Mouse (Mus musculus) thymus, postnatal 4 days (tissue): ENCODE results near the gene Cby1.

ENCODE experiments used
- DNase-seq: peaks from one replicate; pipeline ENCODE4 v3.0.0; 2021

The Cby1 gene

DNA sequence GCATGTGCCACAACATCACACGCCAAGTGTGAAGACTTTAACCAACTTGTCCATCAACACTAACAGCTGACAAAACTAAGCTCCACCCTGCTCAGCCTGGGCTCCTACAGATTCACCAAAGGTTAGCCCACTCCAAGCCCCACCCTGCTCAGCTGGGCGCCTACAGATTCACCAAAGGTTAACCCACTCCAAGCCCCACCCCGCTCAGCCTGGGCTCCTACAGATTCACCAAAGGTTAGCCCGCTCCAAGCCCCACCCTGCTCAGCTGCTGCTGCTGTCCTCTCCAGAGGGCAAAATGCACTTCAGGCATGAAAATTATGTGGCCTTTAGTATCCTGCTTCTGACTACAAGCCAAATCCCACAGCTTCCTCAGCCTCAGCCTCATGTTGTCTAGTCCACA lies 23.0 kb downstream of the Cby1 start:
- DNase-seq = no peak

- DNase-seq = no peak
These were observed 24.1 kb downstream of the Cby1 start for GRCm38 (mm10) chr15:79683146-79683545.

DNA sequence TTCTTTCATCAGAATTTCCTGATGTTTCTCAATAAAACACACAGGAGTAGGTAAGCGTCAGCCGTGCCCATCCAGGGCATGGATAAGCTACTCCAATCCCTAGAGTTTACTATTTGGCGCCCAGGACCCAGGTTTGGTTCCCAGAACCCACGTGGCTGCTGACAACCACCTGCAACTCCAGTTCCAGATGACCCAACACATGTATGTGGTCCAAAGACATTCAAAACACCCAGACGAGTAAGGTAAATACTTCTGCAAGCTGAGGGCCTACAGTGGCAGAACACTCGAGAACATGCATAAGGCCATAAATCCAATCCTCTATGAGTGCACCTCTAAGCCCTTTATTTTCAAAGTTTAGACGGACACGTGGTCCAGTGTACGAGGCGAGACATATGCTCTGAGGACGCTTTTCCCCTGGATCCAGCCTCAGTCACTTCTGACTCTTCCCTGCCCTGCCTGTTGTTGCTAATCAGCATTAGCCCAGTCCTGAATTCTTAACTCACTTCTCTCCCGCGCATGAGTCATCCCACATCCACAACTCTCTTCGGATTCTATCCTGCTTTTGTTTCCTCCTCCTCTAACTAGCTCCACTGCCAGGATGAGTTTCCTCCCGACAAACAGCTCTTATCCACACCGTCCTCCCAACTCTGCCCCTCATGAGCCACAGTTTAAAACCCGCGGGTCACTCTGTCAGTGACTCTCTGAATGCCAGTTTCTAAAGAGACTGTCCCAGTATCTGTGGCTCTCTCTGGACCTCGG lies 24.9 kb downstream of the Cby1 start:
- DNase-seq = no peak

- no peak for DNase-seq
These were observed 25.6 kb downstream of the Cby1 start for GRCm38 (mm10) chr15:79684616-79685015.

DNA sequence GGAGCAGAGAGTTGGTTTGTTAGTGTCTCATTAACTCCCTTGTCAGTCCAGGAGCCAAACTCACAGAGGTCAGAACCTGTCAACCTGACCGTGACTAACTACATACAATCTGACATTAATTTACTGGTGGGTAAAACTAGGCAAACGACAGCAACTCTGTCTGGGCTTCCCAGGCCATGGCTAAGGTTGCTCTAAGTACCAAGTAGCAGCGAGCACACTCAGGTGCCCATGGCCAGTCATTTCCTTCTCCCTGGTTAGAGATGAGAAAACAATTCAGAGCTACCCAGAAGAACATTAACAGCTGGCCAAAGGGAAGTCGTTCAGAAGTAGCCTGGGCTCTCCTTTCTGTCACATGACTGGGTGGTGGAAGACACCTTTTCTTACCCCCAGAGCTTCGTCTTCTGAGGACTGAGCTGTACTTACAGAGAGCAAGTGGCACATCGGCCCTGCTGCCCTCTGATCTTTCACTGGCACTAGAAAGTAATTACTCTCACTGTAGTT lies 26.2 kb downstream of the Cby1 start:
- DNase-seq = no peak

DNA sequence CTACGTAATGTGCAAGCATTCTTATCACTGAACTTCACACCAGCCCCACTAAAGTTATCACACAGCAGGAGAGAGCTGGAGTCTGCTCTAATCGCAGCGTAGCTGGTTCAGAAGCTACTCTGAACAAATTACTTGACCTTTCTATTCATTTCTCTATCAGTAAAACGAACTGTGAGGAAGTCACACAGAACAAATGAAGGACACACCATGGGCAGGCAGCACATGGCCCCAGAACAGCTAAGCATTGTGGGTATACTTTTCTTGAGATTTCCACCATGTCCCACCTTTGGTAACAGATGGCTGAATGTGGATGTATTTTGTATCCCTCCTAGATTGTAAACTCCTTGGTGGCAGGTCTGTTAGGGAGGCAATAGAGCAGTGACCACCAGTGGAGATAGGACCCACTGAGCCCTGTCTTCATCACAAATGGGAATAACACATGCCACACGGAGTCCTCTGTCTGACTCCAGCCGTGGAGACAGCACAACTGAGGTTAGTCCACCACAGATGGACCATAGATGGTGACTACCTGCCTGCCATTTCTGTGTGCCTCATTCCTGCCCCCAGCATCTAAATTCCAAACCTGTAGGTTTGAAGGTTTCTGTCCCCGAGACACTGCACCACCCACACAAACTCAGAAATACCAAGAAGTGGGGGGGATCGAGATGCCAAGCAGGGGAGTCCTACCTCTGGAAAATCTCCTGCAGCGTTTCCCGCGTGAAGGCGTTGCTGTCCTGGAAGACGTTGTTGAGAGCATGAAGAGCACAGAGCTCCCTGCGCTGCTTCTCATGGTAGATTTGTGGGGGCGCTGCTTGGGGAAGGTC lies 27.3 kb downstream of the Cby1 start:
- no peak for DNase-seq

GRCm38 (mm10) chr15:79687175-79687574 lies 28.2 kb downstream of the Cby1 start:
- DNase-seq = no peak

GRCm38 (mm10) chr15:79687646-79688267 lies 28.8 kb downstream of the Cby1 start, which contains the start of gene Josd1:
Gene Josd1, minus strand, starts transcription at chr15:79687919.
- peak; percentile 98 for DNase-seq

DNA sequence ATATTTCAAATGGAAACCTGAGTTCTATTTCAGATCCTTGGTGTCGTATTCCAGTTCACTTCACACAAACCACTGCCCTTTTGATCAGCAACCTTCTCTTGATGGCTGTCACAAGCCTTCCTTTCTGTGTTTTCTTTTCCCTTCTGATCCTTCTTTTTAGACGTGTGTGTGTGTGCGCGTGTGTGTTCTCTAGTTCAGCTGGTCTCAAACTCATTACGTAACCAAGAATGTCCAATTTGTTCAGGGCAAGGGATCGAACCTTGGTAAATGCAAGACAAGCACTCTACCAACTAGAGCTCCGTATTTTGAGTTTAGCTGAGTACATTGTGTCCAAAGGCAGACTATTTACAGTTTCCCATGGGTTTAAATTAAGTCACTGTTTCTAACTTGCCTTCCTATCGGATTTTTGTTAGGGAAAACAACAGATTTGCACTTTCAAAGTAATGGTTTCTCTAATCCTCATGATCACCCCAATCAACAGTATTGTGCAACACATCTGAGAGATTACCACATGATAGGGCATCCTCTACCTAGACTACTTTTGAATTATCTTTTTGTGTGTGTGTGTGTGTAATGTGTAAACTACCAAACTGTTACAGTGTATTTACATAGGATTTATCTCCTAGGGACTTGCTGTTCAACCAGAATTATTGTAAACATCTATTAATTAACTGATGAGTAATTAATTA lies 29.4 kb downstream of the Cby1 start:
- DNase-seq = no peak

GRCm38 (mm10) chr15:79689662-79690425 lies 30.8 kb downstream of the Cby1 start:
- DNase-seq = no peak

DNA sequence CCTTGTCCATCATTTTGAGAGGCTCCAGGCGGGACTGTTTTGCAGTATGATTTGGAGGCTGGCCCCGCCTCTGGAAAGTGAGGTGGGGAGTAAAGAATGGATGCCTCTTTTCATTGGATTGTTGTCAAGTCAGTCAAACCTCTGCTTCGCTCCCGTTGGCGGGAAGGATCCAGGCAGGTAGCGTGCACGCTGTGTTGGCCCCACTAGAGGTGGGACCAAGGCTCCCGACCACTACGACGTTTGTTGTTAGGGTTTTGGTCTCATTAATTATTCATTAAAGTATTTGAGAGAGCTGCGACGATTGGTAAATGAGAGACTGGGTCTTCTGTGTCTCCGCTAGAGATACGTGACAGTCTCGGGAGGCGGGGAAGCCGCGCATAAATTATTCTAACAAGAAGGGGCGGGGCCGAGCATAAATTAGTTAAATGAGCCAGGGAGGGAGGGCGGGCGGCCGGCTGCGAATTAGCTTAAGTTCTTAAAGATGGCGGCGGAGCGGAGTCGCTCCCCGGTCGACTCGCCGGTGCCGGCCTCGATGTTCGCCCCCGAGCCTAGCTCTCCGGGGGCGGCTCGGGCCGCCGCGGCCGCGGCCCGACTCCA lies 31.5 kb downstream of the Cby1 start, which contains the start of gene Gtpbp1:
Gene Gtpbp1 (plus strand): TSS at position 420 of the 597 bp plus-strand sequence.
- peak; percentile 91 for DNase-seq

GRCm38 (mm10) chr15:79691023-79691508 lies 32.1 kb downstream of the Cby1 start:
- no peak for DNase-seq

DNA sequence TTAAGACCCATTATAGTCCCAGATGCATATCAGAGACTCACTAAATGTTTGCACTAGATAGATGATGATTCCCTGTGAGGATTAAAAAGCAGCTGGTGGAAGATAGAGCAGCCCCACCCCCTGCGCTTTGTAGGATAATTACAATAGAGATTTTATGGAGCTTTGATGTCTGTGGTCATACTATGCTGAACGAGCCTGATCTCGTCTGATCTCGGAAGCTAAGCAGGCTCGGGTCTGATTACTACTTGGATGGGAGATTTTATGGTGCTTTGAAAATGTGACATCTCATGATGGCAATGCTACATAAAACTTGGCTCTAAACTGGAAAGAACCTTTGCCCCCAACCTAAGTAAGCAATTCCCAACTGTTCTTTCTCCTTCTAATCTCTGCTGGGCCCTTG lies 33.3 kb downstream of the Cby1 start:
- no peak for DNase-seq

GRCm38 (mm10) chr15:79693740-79694139 lies 34.7 kb downstream of the Cby1 start:
- DNase-seq = peak; percentile 68

GRCm38 (mm10) chr15:79694512-79694911 lies 35.5 kb downstream of the Cby1 start:
- no peak for DNase-seq

GRCm38 (mm10) chr15:79695516-79695915 lies 36.5 kb downstream of the Cby1 start:
- DNase-seq = no peak

GRCm38 (mm10) chr15:79696508-79696907 lies 37.5 kb downstream of the Cby1 start:
- DNase-seq = no peak

GRCm38 (mm10) chr15:79697011-79697410 lies 38.0 kb downstream of the Cby1 start:
- no peak for DNase-seq

DNA sequence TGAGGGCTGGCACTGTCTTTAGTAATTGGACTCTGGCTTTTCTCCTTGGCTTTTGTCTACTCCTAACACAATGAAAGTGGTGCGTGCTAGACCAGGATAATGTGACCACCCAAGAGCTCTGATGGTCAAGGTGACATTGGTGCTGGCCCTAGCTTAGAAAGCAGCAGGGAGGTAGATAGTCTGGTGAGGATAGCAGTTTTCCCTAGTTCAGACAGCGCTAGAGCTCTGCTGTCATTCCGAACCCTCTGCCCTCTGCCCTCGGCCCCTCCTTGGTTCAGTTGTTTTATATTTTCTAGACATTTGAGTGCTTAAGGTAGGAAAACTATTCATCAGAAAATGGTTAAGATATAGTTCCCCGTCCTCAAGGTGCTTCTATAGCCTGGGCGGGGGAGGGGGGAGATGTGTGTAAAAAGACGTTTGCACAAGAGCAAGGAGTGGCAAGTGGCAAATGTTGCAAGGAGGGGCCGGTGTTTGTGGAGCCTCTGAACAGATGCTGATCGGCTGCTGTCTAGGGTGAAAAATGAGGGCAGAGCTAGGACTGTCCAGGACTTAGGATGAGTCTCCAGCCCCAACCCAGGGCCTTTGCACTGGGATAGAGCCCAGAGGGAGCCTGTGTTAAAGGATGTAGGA lies 38.7 kb downstream of the Cby1 start:
- DNase-seq = no peak

GRCm38 (mm10) chr15:79706603-79707214 lies 47.7 kb downstream of the Cby1 start:
- no peak for DNase-seq
